Comparison of ENCODE assay signal across 24 mouse cellular contexts in the genomic region with DNA sequence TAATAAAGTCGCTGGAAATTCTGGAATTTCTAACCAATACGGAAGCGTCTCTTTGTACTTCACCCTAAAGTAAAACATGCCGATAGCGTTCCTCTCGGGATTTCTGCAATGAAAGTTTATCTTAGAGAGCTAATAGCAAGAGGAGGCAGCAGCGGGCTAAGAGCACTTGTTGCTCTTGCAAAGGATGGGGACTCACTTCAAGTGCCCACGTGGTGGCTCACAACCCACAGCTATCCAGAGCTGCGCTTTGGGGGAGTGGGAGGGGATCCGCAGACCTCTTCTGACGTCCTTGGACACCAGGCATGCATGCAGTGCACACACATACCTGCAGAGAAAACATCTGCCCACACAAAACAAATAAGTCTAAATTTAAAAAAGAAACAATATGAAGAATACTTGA. TPM values are rescaled to one million over a fixed set of nuclear protein-coding genes. Genes with fewer than 3 reads are reported as not detected.
DNase-seq lines count a peak whose midpoint lies in the region; ATAC-seq lines count a peak whose summit lies in the region.
"Had no signal": no experiment of that assay in that cellular context is flagged by ENCODE, and none has a peak within 500 bp of the region (broad histone marks: within the 10 kb centered on the region; RNA-seq: fewer than 3 reads in every experiment).

No protein-coding gene starts in this region.

- no peak overlapping the region for H3K4me3 ChIP-seq in embryonic facial prominence, embryonic 14.5 days (ENCODE audit: low read depth, low read length)
- no peak overlapping the region for H3K4me3 ChIP-seq in embryonic facial prominence, embryonic 10.5 days
- H3K4me3 ChIP-seq in limb, embryonic 12.5 days (replicated peaks), result no peak overlapping the region
- no peak overlapping the region for H3K4me3 ChIP-seq in limb, embryonic 10.5 days
- H3K4me3 ChIP-seq in hindbrain, embryonic 16.5 days (ENCODE audit: low read length), result no peak overlapping the region
- H3K4me3 ChIP-seq: forebrain, embryonic 13.5 days; hindbrain, embryonic 10.5 days; neural tube, embryonic 12.5 days had no signal

- H3K27ac ChIP-seq in embryonic facial prominence, embryonic 14.5 days (replicated peaks; ENCODE audit: low read depth, low read length), result no peak overlapping the region
- no peak overlapping the region for H3K27ac ChIP-seq in embryonic facial prominence, embryonic 10.5 days (replicated peaks)
- H3K27ac ChIP-seq in limb, embryonic 12.5 days, result no peak overlapping the region
- H3K27ac ChIP-seq in limb, embryonic 10.5 days, result no peak overlapping the region
- H3K27ac ChIP-seq in hindbrain, embryonic 16.5 days (ENCODE audit: low read depth, low read length), result no peak overlapping the region
- H3K27ac ChIP-seq: forebrain, embryonic 13.5 days; hindbrain, embryonic 10.5 days; macrophage; neural tube, embryonic 12.5 days had no signal

- 50% methylated on average over 11 of the region's 11 CpGs for WGBS in embryonic facial prominence, embryonic 14.5 days
- 59% methylated on average over 11 of the region's 11 CpGs for WGBS in embryonic facial prominence, embryonic 10.5 days
- WGBS in limb, embryonic 12.5 days, result 44% methylated on average over 11 of the region's 11 CpGs
- 60% methylated on average over 11 of the region's 11 CpGs for WGBS in limb, embryonic 10.5 days
- WGBS in hindbrain, embryonic 16.5 days, result 63% methylated on average over 11 of the region's 11 CpGs

- H3K9ac ChIP-seq in embryonic facial prominence, embryonic 14.5 days (ENCODE audit: low read depth, low read length), result no peak overlapping the region
- H3K9ac ChIP-seq in limb, embryonic 12.5 days (replicated peaks), result no peak overlapping the region
- H3K9ac ChIP-seq in hindbrain, embryonic 16.5 days (ENCODE audit: low read depth, low read length), result no peak overlapping the region
- H3K9ac ChIP-seq: forebrain, embryonic 13.5 days; neural tube, embryonic 12.5 days had no signal

- H3K27me3 ChIP-seq in embryonic facial prominence, embryonic 14.5 days (replicated peaks; ENCODE audit: control insufficient read depth, insufficient read depth, low read length), result no peaks in the 10 kb centered on the region
- H3K27me3 ChIP-seq in embryonic facial prominence, embryonic 10.5 days (replicated peaks; ENCODE audit: low read depth, poor library complexity, severe bottlenecking), result no peaks in the 10 kb centered on the region
- no peaks in the 10 kb centered on the region for H3K27me3 ChIP-seq in limb, embryonic 12.5 days
- no peaks in the 10 kb centered on the region for H3K27me3 ChIP-seq in limb, embryonic 10.5 days (ENCODE audit: low read depth, poor library complexity, severe bottlenecking)
- no peaks in the 10 kb centered on the region for H3K27me3 ChIP-seq in hindbrain, embryonic 16.5 days (replicated peaks; ENCODE audit: control insufficient read depth, insufficient read depth, low read length)
- H3K27me3 ChIP-seq: forebrain, embryonic 13.5 days; neural tube, embryonic 12.5 days had no signal

- no peaks in the 10 kb centered on the region for H3K36me3 ChIP-seq in embryonic facial prominence, embryonic 14.5 days (ENCODE audit: control insufficient read depth, insufficient read depth, low read length)
- H3K36me3 ChIP-seq in embryonic facial prominence, embryonic 10.5 days (replicated peaks), result no peaks in the 10 kb centered on the region
- H3K36me3 ChIP-seq in limb, embryonic 12.5 days, result no peaks in the 10 kb centered on the region
- H3K36me3 ChIP-seq in limb, embryonic 10.5 days, result no peaks in the 10 kb centered on the region
- no peaks in the 10 kb centered on the region for H3K36me3 ChIP-seq in hindbrain, embryonic 16.5 days (ENCODE audit: control insufficient read depth, insufficient read depth, low read length)
- H3K36me3 ChIP-seq: hindbrain, embryonic 10.5 days; neural tube, embryonic 12.5 days had no signal

- H3K4me2 ChIP-seq in embryonic facial prominence, embryonic 14.5 days (ENCODE audit: low read depth, low read length), result 0 out of 2 replicates have a peak overlapping the region, but pooled peaks have one; percentile 12
- peak overlapping the region; percentile 37 for H3K4me2 ChIP-seq in limb, embryonic 12.5 days
- H3K4me2 ChIP-seq in hindbrain, embryonic 16.5 days (ENCODE audit: low read length), result no peak overlapping the region
- H3K4me2 ChIP-seq: forebrain, embryonic 13.5 days; liver, embryonic 11.5 days; midbrain, embryonic 11.5 days; neural tube, embryonic 12.5 days had no signal

- DNase-seq in embryonic facial prominence, embryonic 14.5 days (ENCODE audit: low spot score), result no peak
- no peak for DNase-seq in embryonic facial prominence, embryonic 10.5 days (ENCODE audit: low spot score)
- DNase-seq in limb, embryonic 10.5 days (ENCODE audit: low spot score), result no peak
- peak; percentile 22 for DNase-seq in lung, postnatal 14 days
- DNase-seq in left cerebral cortex, postnatal 14 days (ENCODE audit: low spot score in 2 of 2), result no peak
- DNase-seq: cerebellum, postnatal 14 days; embryo, embryonic 11 days; gastrocnemius, postnatal 25 days; kidney, adult 18-20 months; layer of hippocampus, adult 9-11 months; thymus, postnatal 25 days had no signal

- intact Hi-C loops in left cerebral cortex, postnatal 14 days (cut with DNase I), result loop anchor here (5.0 kb wide), 1 partner anchor 41 kb away; no protein-coding TSS in a partner anchor

- no peaks in the 10 kb centered on the region for H3K4me1 ChIP-seq in embryonic facial prominence, embryonic 14.5 days (ENCODE audit: control insufficient read depth, insufficient read depth, low read length)
- no peaks in the 10 kb centered on the region for H3K4me1 ChIP-seq in embryonic facial prominence, embryonic 10.5 days
- peaks cover 13% of the 10 kb centered on the region for H3K4me1 ChIP-seq in limb, embryonic 12.5 days (replicated peaks)
- H3K4me1 ChIP-seq in limb, embryonic 10.5 days, result peaks cover 5% of the 10 kb centered on the region; the same call in 1 of the 2 replicates
- no peaks in the 10 kb centered on the region for H3K4me1 ChIP-seq in hindbrain, embryonic 16.5 days (ENCODE audit: control insufficient read depth, insufficient read depth, low read depth, low read length)
- H3K4me1 ChIP-seq: forebrain, embryonic 13.5 days; hindbrain, embryonic 10.5 days; neural tube, embryonic 12.5 days had no signal

- H3K9me3 ChIP-seq in embryonic facial prominence, embryonic 14.5 days (ENCODE audit: control insufficient read depth, low read length), result no peaks in the 10 kb centered on the region
- no peaks in the 10 kb centered on the region for H3K9me3 ChIP-seq in embryonic facial prominence, embryonic 10.5 days
- H3K9me3 ChIP-seq in limb, embryonic 12.5 days, result no peaks in the 10 kb centered on the region
- no peaks in the 10 kb centered on the region for H3K9me3 ChIP-seq in limb, embryonic 10.5 days (replicated peaks)
- no peaks in the 10 kb centered on the region for H3K9me3 ChIP-seq in hindbrain, embryonic 16.5 days (ENCODE audit: control insufficient read depth, low read length)
- H3K9me3 ChIP-seq: forebrain, embryonic 13.5 days; hindbrain, embryonic 10.5 days; neural tube, embryonic 12.5 days had no signal

- ATAC-seq in embryonic facial prominence, embryonic 14.5 days (ENCODE audit: low read depth), result no peak
- ATAC-seq in limb, embryonic 12.5 days (ENCODE audit: insufficient number of reproducible peaks, insufficient read depth, low FRiP score, low TSS enrichment, low read depth), result no peak
- no peak for ATAC-seq in hindbrain, embryonic 16.5 days
- no peak for ATAC-seq in erythroid progenitor cell, adult 5-6 weeks (replicated peaks; ENCODE audit: low FRiP score, poor library complexity, severe bottlenecking)
- ATAC-seq: CD4-positive, CD25-positive, alpha-beta regulatory T cell, adult 4 months; forebrain, embryonic 13.5 days had no signal

RNA-seq across cellular contexts. Expression of a gene that starts 2.6 kb away (rescaled TPM):
- not detected in 2 replicates for polyA plus RNA-seq in embryonic facial prominence, embryonic 14.5 days (2014; fragmentation: Nextera tagmentation; extraction: Ambion mirVana)
- not detected in 2 replicates for polyA plus RNA-seq in embryonic facial prominence, embryonic 10.5 days (2016; fragmentation: Nextera tagmentation; extraction: Ambion mirVana)
- polyA plus RNA-seq in limb, embryonic 12.5 days (2016; fragmentation: Nextera tagmentation; extraction: Ambion mirVana), result not detected in 2 replicates
- not detected in 2 replicates for polyA plus RNA-seq in limb, embryonic 10.5 days (2016; fragmentation: Nextera tagmentation; extraction: Ambion mirVana)
- not detected in 2 replicates for polyA plus RNA-seq in hindbrain, embryonic 16.5 days (2015; fragmentation: Nextera tagmentation; extraction: Ambion mirVana)
- not detected in 2 replicates for total RNA-seq in erythroid progenitor cell, adult 5-6 weeks (2015; ENCODE audit: low replicate concordance)
- total RNA-seq in erythroid progenitor cell, adult 5-6 weeks (2017; ENCODE audit: low replicate concordance), result not detected in 2 replicates
- not detected for total RNA-seq in left cerebral cortex, postnatal 14 days (2021)
- total RNA-seq: gastrocnemius, postnatal 25 days; MEL; monocyte, adult 5-6 weeks had no signal
- polyA plus RNA-seq: CD4-positive, CD25-positive, alpha-beta regulatory T cell, adult 4 months; forebrain, embryonic 13.5 days; hindbrain, embryonic 10.5 days; liver, embryonic 11.5 days; macrophage; neural tube, embryonic 12.5 days; spleen, adult 2 months had no signal

RNA-seq across cellular contexts. Expression of a gene that starts 11.6 kb away (rescaled TPM):
- 57.9 and 64.6 TPM in 2 replicates for polyA plus RNA-seq in embryonic facial prominence, embryonic 14.5 days (2014; fragmentation: Nextera tagmentation; extraction: Ambion mirVana)
- polyA plus RNA-seq in embryonic facial prominence, embryonic 10.5 days (2016; fragmentation: Nextera tagmentation; extraction: Ambion mirVana), result 107 and 110 TPM in 2 replicates
- 112 and 114 TPM in 2 replicates for polyA plus RNA-seq in limb, embryonic 12.5 days (2016; fragmentation: Nextera tagmentation; extraction: Ambion mirVana)
- polyA plus RNA-seq in limb, embryonic 10.5 days (2016; fragmentation: Nextera tagmentation; extraction: Ambion mirVana), result 107 and 111 TPM in 2 replicates
- polyA plus RNA-seq in hindbrain, embryonic 16.5 days (2015; fragmentation: Nextera tagmentation; extraction: Ambion mirVana), result 82.9 and 83.3 TPM in 2 replicates
- total RNA-seq in erythroid progenitor cell, adult 5-6 weeks (2015; ENCODE audit: low replicate concordance), result 36.4 and 65.8 TPM in 2 replicates
- 57.3 and 94.7 TPM in 2 replicates for total RNA-seq in erythroid progenitor cell, adult 5-6 weeks (2017; ENCODE audit: low replicate concordance)
- 10 to 100 TPM; 56.6 to 61.7 TPM for total RNA-seq in left cerebral cortex, postnatal 14 days (2021)

RNA-seq across cellular contexts. Expression of a gene that starts 46.3 kb away (rescaled TPM):
- 105 and 146 TPM in 2 replicates for polyA plus RNA-seq in embryonic facial prominence, embryonic 14.5 days (2014; fragmentation: Nextera tagmentation; extraction: Ambion mirVana)
- 7.2 and 11.9 TPM in 2 replicates for polyA plus RNA-seq in embryonic facial prominence, embryonic 10.5 days (2016; fragmentation: Nextera tagmentation; extraction: Ambion mirVana)
- 10.6 TPM in 2 replicates for polyA plus RNA-seq in limb, embryonic 12.5 days (2016; fragmentation: Nextera tagmentation; extraction: Ambion mirVana)
- polyA plus RNA-seq in limb, embryonic 10.5 days (2016; fragmentation: Nextera tagmentation; extraction: Ambion mirVana), result 6.8 and 8.7 TPM in 2 replicates
- polyA plus RNA-seq in hindbrain, embryonic 16.5 days (2015; fragmentation: Nextera tagmentation; extraction: Ambion mirVana), result 21.3 and 26.0 TPM in 2 replicates
- 1,587 and 1,837 TPM in 2 replicates for total RNA-seq in erythroid progenitor cell, adult 5-6 weeks (2015; ENCODE audit: low replicate concordance)
- 739 and 760 TPM in 2 replicates for total RNA-seq in erythroid progenitor cell, adult 5-6 weeks (2017; ENCODE audit: low replicate concordance)
- 1 to 10 TPM; 7.2 to 8.3 TPM for total RNA-seq in left cerebral cortex, postnatal 14 days (2021)
- total RNA-seq: MEL had no signal

RNA-seq across cellular contexts. Expression of a gene that starts 56.8 kb away (rescaled TPM):
- polyA plus RNA-seq in embryonic facial prominence, embryonic 14.5 days (2014; fragmentation: Nextera tagmentation; extraction: Ambion mirVana), result 0.18 TPM in 1 of 2 replicates, not detected in the other
- polyA plus RNA-seq in embryonic facial prominence, embryonic 10.5 days (2016; fragmentation: Nextera tagmentation; extraction: Ambion mirVana), result not detected in 2 replicates
- not detected in 2 replicates for polyA plus RNA-seq in limb, embryonic 12.5 days (2016; fragmentation: Nextera tagmentation; extraction: Ambion mirVana)
- polyA plus RNA-seq in limb, embryonic 10.5 days (2016; fragmentation: Nextera tagmentation; extraction: Ambion mirVana), result not detected in 2 replicates
- polyA plus RNA-seq in hindbrain, embryonic 16.5 days (2015; fragmentation: Nextera tagmentation; extraction: Ambion mirVana), result not detected in 2 replicates
- not detected in 2 replicates for total RNA-seq in erythroid progenitor cell, adult 5-6 weeks (2015; ENCODE audit: low replicate concordance)
- total RNA-seq in erythroid progenitor cell, adult 5-6 weeks (2017; ENCODE audit: low replicate concordance), result not detected in 2 replicates
- 1 to 10 TPM in 1 of 2 experiments, under 1 TPM in 1; 0.93 to 1.4 TPM for total RNA-seq in left cerebral cortex, postnatal 14 days (2021)
- total RNA-seq: MEL had no signal
- polyA plus RNA-seq: CD4-positive, CD25-positive, alpha-beta regulatory T cell, adult 4 months; forebrain, embryonic 13.5 days; hindbrain, embryonic 10.5 days; liver, embryonic 11.5 days; midbrain, embryonic 11.5 days; neural tube, embryonic 12.5 days had no signal
